In the genomic region with DNA sequence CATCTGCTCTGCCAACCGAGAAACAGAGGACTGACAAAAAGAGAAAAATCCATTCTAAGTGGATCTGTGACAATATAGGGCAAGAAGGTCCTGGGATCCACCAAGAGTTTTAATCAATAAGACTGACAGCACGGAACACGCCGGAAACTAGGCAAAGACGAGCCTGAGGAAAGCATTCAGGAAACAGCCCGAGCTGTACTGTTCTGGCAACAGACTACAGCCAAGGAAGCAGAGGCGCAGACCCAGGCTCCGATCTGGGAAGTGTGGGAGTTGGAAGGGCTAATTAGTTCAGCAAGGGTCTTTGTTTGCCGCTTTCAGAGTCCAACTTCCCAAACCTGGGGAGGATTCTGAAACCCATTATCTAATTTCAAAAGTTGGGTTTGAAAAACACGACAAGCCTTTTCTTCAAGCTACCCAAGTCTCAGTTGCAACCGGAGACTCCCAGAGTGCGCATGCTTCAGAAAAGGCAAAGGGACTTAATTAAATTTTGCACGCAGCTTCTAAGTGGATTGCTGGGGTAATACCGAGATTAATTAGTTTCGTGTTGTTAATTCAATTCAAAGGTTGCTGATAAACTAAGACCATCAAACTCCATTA, we compare ENCODE assay signal across 9 mouse cellular contexts.
A peak's percentile ranks its signal among the peaks of the same experiment; 100 is the strongest.
DNase-seq lines count a peak whose midpoint lies in the region; ATAC-seq lines count a peak whose summit lies in the region.
"Had no signal": no experiment of that assay in that cellular context is flagged by ENCODE, and none has a peak within 500 bp of the region (broad histone marks: within the 10 kb centered on the region; RNA-seq: fewer than 3 reads in every experiment).

No protein-coding gene starts in this region.

- no peaks in the 10 kb centered on the region for H3K27me3 ChIP-seq in kidney, embryonic 14.5 days (ENCODE audit: control insufficient read depth, insufficient read depth, low read length)
- H3K27me3 ChIP-seq in embryonic facial prominence, embryonic 15.5 days, result no peaks in the 10 kb centered on the region
- no peaks in the 10 kb centered on the region for H3K27me3 ChIP-seq in hindbrain, embryonic 14.5 days (ENCODE audit: control insufficient read depth, insufficient read depth, low read length)
- no peaks in the 10 kb centered on the region for H3K27me3 ChIP-seq in neural tube, embryonic 15.5 days (replicated peaks)

- no peak overlapping the region for H3K27ac ChIP-seq in kidney, embryonic 14.5 days (ENCODE audit: low read depth, low read length)
- no peak overlapping the region for H3K27ac ChIP-seq in embryonic facial prominence, embryonic 15.5 days (replicated peaks)
- H3K27ac ChIP-seq in hindbrain, embryonic 14.5 days, result no peak overlapping the region
- H3K27ac ChIP-seq in neural tube, embryonic 15.5 days (replicated peaks), result no peak overlapping the region

- peak; percentile 18 to 25 for DNase-seq in kidney, postnatal 4 days
- DNase-seq in hindbrain, embryonic 14.5 days (ENCODE audit: low spot score), result no peak
- DNase-seq in ovary, postnatal 36 days (ENCODE audit: low spot score), result no peak
- no peak for DNase-seq in B cell, adult 2 months
- DNase-seq: cerebellum, adult 2 months had no signal

- no peak overlapping the region for H3K4me2 ChIP-seq in kidney, embryonic 14.5 days (replicated peaks; ENCODE audit: low read depth, low read length)
- H3K4me2 ChIP-seq in embryonic facial prominence, embryonic 15.5 days (replicated peaks), result peak overlapping the region; percentile 9; the same call in 1 of the 2 replicates
- H3K4me2 ChIP-seq in hindbrain, embryonic 14.5 days (replicated peaks), result peak overlapping the region; percentile 33
- H3K4me2 ChIP-seq in neural tube, embryonic 15.5 days, result peak overlapping the region; percentile 39

- H3K9me3 ChIP-seq in kidney, embryonic 14.5 days (ENCODE audit: control insufficient read depth, low read length), result no peaks in the 10 kb centered on the region
- no peaks in the 10 kb centered on the region for H3K9me3 ChIP-seq in embryonic facial prominence, embryonic 15.5 days (replicated peaks)
- H3K9me3 ChIP-seq in hindbrain, embryonic 14.5 days (ENCODE audit: control insufficient read depth, low read length), result no peaks in the 10 kb centered on the region
- no peaks in the 10 kb centered on the region for H3K9me3 ChIP-seq in neural tube, embryonic 15.5 days (replicated peaks)

- H3K36me3 ChIP-seq in kidney, embryonic 14.5 days (ENCODE audit: control insufficient read depth, insufficient read depth, low read length), result no peaks in the 10 kb centered on the region
- no peaks in the 10 kb centered on the region for H3K36me3 ChIP-seq in embryonic facial prominence, embryonic 15.5 days
- H3K36me3 ChIP-seq in hindbrain, embryonic 14.5 days (replicated peaks; ENCODE audit: control insufficient read depth, insufficient read depth), result no peaks in the 10 kb centered on the region
- H3K36me3 ChIP-seq in neural tube, embryonic 15.5 days, result no peaks in the 10 kb centered on the region

- no peak overlapping the region for H3K4me3 ChIP-seq in kidney, embryonic 14.5 days (ENCODE audit: low read length)
- H3K4me3 ChIP-seq in embryonic facial prominence, embryonic 15.5 days (replicated peaks), result no peak overlapping the region
- H3K4me3 ChIP-seq in hindbrain, embryonic 14.5 days (replicated peaks; ENCODE audit: low read length), result peak overlapping the region; percentile 3; the same call in 1 of the 2 replicates
- no peak overlapping the region for H3K4me3 ChIP-seq in neural tube, embryonic 15.5 days (replicated peaks)

- no peak overlapping the region for H3K9ac ChIP-seq in kidney, embryonic 14.5 days (ENCODE audit: low read depth, low read length)
- no peak overlapping the region for H3K9ac ChIP-seq in embryonic facial prominence, embryonic 15.5 days
- no peak overlapping the region for H3K9ac ChIP-seq in hindbrain, embryonic 14.5 days
- H3K9ac ChIP-seq in neural tube, embryonic 15.5 days (replicated peaks), result no peak overlapping the region

- WGBS in kidney, embryonic 14.5 days, result 55% methylated on average over 15 of the region's 15 CpGs
- 46% methylated on average over 15 of the region's 15 CpGs for WGBS in embryonic facial prominence, embryonic 15.5 days
- WGBS in hindbrain, embryonic 14.5 days, result 31% methylated on average over 15 of the region's 15 CpGs
- WGBS in neural tube, embryonic 15.5 days, result 56% methylated on average over 15 of the region's 15 CpGs

- ATAC-seq in kidney, embryonic 14.5 days (ENCODE audit: low FRiP score, low TSS enrichment), result no peak
- ATAC-seq in embryonic facial prominence, embryonic 15.5 days (ENCODE audit: insufficient number of reproducible peaks, low FRiP score, low TSS enrichment, low read depth), result no peak
- no peak for ATAC-seq in hindbrain, embryonic 14.5 days (ENCODE audit: low FRiP score)
- no peak for ATAC-seq in neural tube, embryonic 15.5 days (ENCODE audit: low FRiP score)
- ATAC-seq: intestine, postnatal 0 days had no signal

- 0 out of 2 replicates have a peak, but pooled peaks cover 3% of the 10 kb centered on the region for H3K4me1 ChIP-seq in kidney, embryonic 14.5 days (ENCODE audit: control insufficient read depth, insufficient read depth, low read length)
- no peaks in the 10 kb centered on the region for H3K4me1 ChIP-seq in embryonic facial prominence, embryonic 15.5 days
- no peaks in the 10 kb centered on the region for H3K4me1 ChIP-seq in hindbrain, embryonic 14.5 days (replicated peaks; ENCODE audit: control insufficient read depth, insufficient read depth, low read length)
- peaks cover 4% of the 10 kb centered on the region; the same call in 1 of the 2 replicates for H3K4me1 ChIP-seq in neural tube, embryonic 15.5 days

Comparison
In these comparisons a context has a peak if more than half of its experiments do, and no peak if none do; other contexts are left out.
1. DNase-seq: peak in kidney, postnatal 4 days (2 of 2); none in hindbrain, embryonic 14.5 days (single experiment), ovary, postnatal 36 days (single experiment) and B cell, adult 2 months (0 of 2).